Mouse (Mus musculus) brain, embryonic 14.5 days (tissue): ENCODE measurements at regions not wholly inside any gene's neighbourhood (a gene's known extent, or its start where the extent isn't known, plus 50 kb on each side); places are given as distances from the start of the nearest gene placed in this dataset.

Source experiments
- CTCF ChIP-seq: fragments of 200-500 bp; IDR thresholded peaks from 2 replicates; pipeline ENCODE4 v1.5.1; 2012; ENCODE audit warnings: inconsistent platforms, mild to moderate bottlenecking, moderate library complexity, borderline replicate concordance; ENCODE audit not compliant: insufficient read depth, insufficient read length; ENCODE audit errors: extremely low read depth
- POLR2A ChIP-seq: fragments of 200-500 bp; IDR thresholded peaks from 2 replicates; pipeline ENCODE4 v1.6.1; 2012; ENCODE audit warnings: mild to moderate bottlenecking, inconsistent platforms, borderline replicate concordance; ENCODE audit not compliant: poor library complexity, insufficient read depth, insufficient read length, severe bottlenecking; ENCODE audit errors: extremely low read depth

- TF ChIP-seq CTCF (no peak), POLR2A (no peak)
Measured at GRCm38 (mm10) chr1:80969927-80970326, 106.8 kb upstream of the Nyap2 start.
